ENCODE assay signal across 8 mouse cellular contexts in the genomic region with DNA sequence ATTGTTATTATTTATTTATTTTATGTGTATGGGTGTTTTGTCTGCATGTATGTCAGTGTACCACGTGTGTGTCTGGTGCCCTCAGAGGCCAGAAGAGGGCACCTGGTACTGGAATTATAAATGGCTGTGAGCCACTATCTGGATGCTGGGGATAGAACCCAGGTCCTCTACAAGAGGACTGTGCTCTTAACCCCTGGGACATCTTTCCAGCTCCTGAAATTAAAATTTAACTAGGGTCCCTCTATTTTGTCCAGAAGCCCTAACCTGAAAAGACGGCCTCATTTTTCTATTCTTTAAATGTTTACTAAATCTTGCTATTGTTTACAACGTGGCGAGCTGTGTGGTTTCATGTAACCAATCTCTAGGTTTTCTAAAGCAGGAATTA. TPM values are rescaled to one million over a fixed set of nuclear protein-coding genes. Genes with fewer than 3 reads are reported as not detected.
DNase-seq lines count a peak whose midpoint lies in the region; ATAC-seq and TF ChIP-seq lines count a peak whose summit lies in the region.

No protein-coding gene starts in this region.

- H3K27ac ChIP-seq in limb, embryonic 11.5 days (replicated peaks; ENCODE audit: low read depth, low read length), result no peak overlapping the region
- peak overlapping the region; percentile 96 for H3K27ac ChIP-seq in neural tube, embryonic 13.5 days (replicated peaks)

- peak overlapping the region; percentile 90; the same call in 1 of the 2 replicates for H3K4me2 ChIP-seq in limb, embryonic 11.5 days (ENCODE audit: low read depth, severe bottlenecking)
- H3K4me2 ChIP-seq in neural tube, embryonic 13.5 days, result peak overlapping the region; percentile 91

- H3K9me3 ChIP-seq in limb, embryonic 11.5 days (ENCODE audit: control insufficient read depth, low read length), result no peaks in the 10 kb centered on the region
- no peaks in the 10 kb centered on the region for H3K9me3 ChIP-seq in neural tube, embryonic 13.5 days

- peak; percentile 17 for DNase-seq in embryo, embryonic 11 days
- no peak for DNase-seq in embryo, embryonic 9.5 days (ENCODE audit: extremely low spot score)
- no peak for DNase-seq in limb, embryonic 11.5 days (ENCODE audit: low spot score)
- no peak for DNase-seq in adrenal gland, postnatal 14 days
- DNase-seq in left cerebral cortex, adult 11 months (ENCODE audit: low spot score), result no peak

- peak; percentile 65 for ATAC-seq in erythroid progenitor cell, adult 5-6 weeks (replicated peaks; ENCODE audit: low FRiP score, poor library complexity, severe bottlenecking)
- ATAC-seq in limb, embryonic 11.5 days (ENCODE audit: insufficient number of reproducible peaks, low FRiP score, low TSS enrichment, low read depth), result no peak; the same call in 1 of the 2 replicates
- peak; percentile 41; the same call in 1 of the 2 replicates for ATAC-seq in neural tube, embryonic 13.5 days (ENCODE audit: low read depth)

- H3K27me3 ChIP-seq in C2C12 (ENCODE audit: control insufficient read depth, insufficient read depth, insufficient read length), result peaks cover 16% of the 10 kb centered on the region
- peaks cover 17% of the 10 kb centered on the region; the same call in 1 of the 2 replicates for H3K27me3 ChIP-seq in limb, embryonic 11.5 days (ENCODE audit: control insufficient read depth, insufficient read depth, low read length)
- peaks cover 4% of the 10 kb centered on the region for H3K27me3 ChIP-seq in neural tube, embryonic 13.5 days

- peaks cover 9% of the 10 kb centered on the region for H3K4me1 ChIP-seq in limb, embryonic 11.5 days (ENCODE audit: control insufficient read depth, insufficient read depth, low read length)
- H3K4me1 ChIP-seq in neural tube, embryonic 13.5 days (replicated peaks), result peaks cover 64% of the 10 kb centered on the region

- H3K79me3 ChIP-seq in C2C12 (ENCODE audit: low read depth), result peaks cover 23% of the 10 kb centered on the region

- no peak overlapping the region for H3K9ac ChIP-seq in limb, embryonic 11.5 days (ENCODE audit: low read length)
- peak overlapping the region; percentile 100; the same call in 1 of the 2 replicates for H3K9ac ChIP-seq in neural tube, embryonic 13.5 days

- H3K4me3 ChIP-seq in C2C12 (ENCODE audit: insufficient read depth, poor library complexity, severe bottlenecking), result no peak overlapping the region
- peak overlapping the region; percentile 100 for H3K4me3 ChIP-seq in limb, embryonic 11.5 days (ENCODE audit: low read depth, low read length)
- peak overlapping the region; percentile 99 for H3K4me3 ChIP-seq in neural tube, embryonic 13.5 days

- H3K79me2 ChIP-seq in C2C12 (ENCODE audit: control insufficient read depth, insufficient read depth), result peaks cover 38% of the 10 kb centered on the region

- no peak overlapping the region for H3ac ChIP-seq in C2C12 (ENCODE audit: control insufficient read depth, insufficient read length, low read depth)

- TF ChIP-seq CTCF in C2C12 (IDR thresholded peaks at IDR 0.05; ENCODE audit: control insufficient read depth, insufficient read depth, insufficient read length), result no peak

- WGBS in limb, embryonic 11.5 days, result 29% methylated on average over 4 of the region's 4 CpGs
- 31% methylated on average over 4 of the region's 4 CpGs for WGBS in neural tube, embryonic 13.5 days

- peaks cover 32% of the 10 kb centered on the region for H3K36me3 ChIP-seq in C2C12 (ENCODE audit: control insufficient read depth, insufficient read depth)
- no peaks in the 10 kb centered on the region for H3K36me3 ChIP-seq in limb, embryonic 11.5 days (ENCODE audit: control insufficient read depth, insufficient read depth, low read length)
- H3K36me3 ChIP-seq in neural tube, embryonic 13.5 days, result peaks cover 23% of the 10 kb centered on the region

TF ChIP-seq in C2C12, 6 proteins besides CTCF, POLR2A, EP300 and RAD21:
- TF ChIP-seq CEBPB (IDR thresholded peaks at IDR 0.05; ENCODE audit: low read depth) (no peak), USF1 (IDR thresholded peaks at IDR 0.05; ENCODE audit: low read depth) (peak; percentile 63)

RNA-seq across cellular contexts. Expression of gene Dctn2, which starts 0.4 kb away (rescaled TPM):
- polyA plus RNA-seq in C2C12 (2012; fragmentation: generic; extraction: Trizol), result 170 TPM
- 72.9 and 75.0 TPM in 2 replicates for total RNA-seq in erythroid progenitor cell, adult 5-6 weeks (2015; ENCODE audit: low replicate concordance)
- 64.0 and 70.5 TPM in 2 replicates for total RNA-seq in erythroid progenitor cell, adult 5-6 weeks (2017; ENCODE audit: low replicate concordance)
- 160 and 170 TPM in 2 replicates for polyA plus RNA-seq in limb, embryonic 11.5 days (2014; fragmentation: Nextera tagmentation; extraction: Ambion mirVana)
- 285 and 322 TPM in 2 replicates for polyA plus RNA-seq in neural tube, embryonic 13.5 days (2015; fragmentation: Nextera tagmentation; extraction: Ambion mirVana)
- total RNA-seq in adrenal gland, postnatal 14 days (2021), result 142 and 153 TPM in 2 replicates

RNA-seq across cellular contexts. Expression of gene Kif5a, which starts 2.6 kb away (rescaled TPM):
- polyA plus RNA-seq in C2C12 (2012; fragmentation: generic; extraction: Trizol), result 0.29 TPM
- not detected in 2 replicates for total RNA-seq in erythroid progenitor cell, adult 5-6 weeks (2015; ENCODE audit: low replicate concordance)
- total RNA-seq in erythroid progenitor cell, adult 5-6 weeks (2017; ENCODE audit: low replicate concordance), result not detected in 2 replicates
- 2.1 and 3.8 TPM in 2 replicates for polyA plus RNA-seq in limb, embryonic 11.5 days (2014; fragmentation: Nextera tagmentation; extraction: Ambion mirVana)
- polyA plus RNA-seq in neural tube, embryonic 13.5 days (2015; fragmentation: Nextera tagmentation; extraction: Ambion mirVana), result 102 and 104 TPM in 2 replicates
- total RNA-seq in adrenal gland, postnatal 14 days (2021), result 7.6 and 11.5 TPM in 2 replicates

RNA-seq across cellular contexts. Expression of gene Mbd6, which starts 23.1 kb away (rescaled TPM):
- polyA plus RNA-seq in C2C12 (2012; fragmentation: generic; extraction: Trizol), result 15.2 TPM
- total RNA-seq in erythroid progenitor cell, adult 5-6 weeks (2015; ENCODE audit: low replicate concordance), result 55.8 and 69.6 TPM in 2 replicates
- total RNA-seq in erythroid progenitor cell, adult 5-6 weeks (2017; ENCODE audit: low replicate concordance), result 10.7 and 15.0 TPM in 2 replicates
- 17.0 and 17.2 TPM in 2 replicates for polyA plus RNA-seq in limb, embryonic 11.5 days (2014; fragmentation: Nextera tagmentation; extraction: Ambion mirVana)
- 14.5 and 16.7 TPM in 2 replicates for polyA plus RNA-seq in neural tube, embryonic 13.5 days (2015; fragmentation: Nextera tagmentation; extraction: Ambion mirVana)
- total RNA-seq in adrenal gland, postnatal 14 days (2021), result 47.9 and 54.0 TPM in 2 replicates

RNA-seq across cellular contexts. Expression of gene Mars, which starts 45.9 kb away (rescaled TPM):
- 155 TPM for polyA plus RNA-seq in C2C12 (2012; fragmentation: generic; extraction: Trizol)
- total RNA-seq in erythroid progenitor cell, adult 5-6 weeks (2015; ENCODE audit: low replicate concordance), result 68.5 and 80.9 TPM in 2 replicates
- 86.0 and 98.9 TPM in 2 replicates for total RNA-seq in erythroid progenitor cell, adult 5-6 weeks (2017; ENCODE audit: low replicate concordance)
- 167 and 170 TPM in 2 replicates for polyA plus RNA-seq in limb, embryonic 11.5 days (2014; fragmentation: Nextera tagmentation; extraction: Ambion mirVana)
- 103 and 110 TPM in 2 replicates for polyA plus RNA-seq in neural tube, embryonic 13.5 days (2015; fragmentation: Nextera tagmentation; extraction: Ambion mirVana)
- total RNA-seq in adrenal gland, postnatal 14 days (2021), result 81.9 and 98.4 TPM in 2 replicates

RNA-seq across cellular contexts. Expression of gene Pip4k2c, which starts 54.3 kb away (rescaled TPM):
- 25.8 TPM for polyA plus RNA-seq in C2C12 (2012; fragmentation: generic; extraction: Trizol)
- 31.4 and 61.6 TPM in 2 replicates for total RNA-seq in erythroid progenitor cell, adult 5-6 weeks (2015; ENCODE audit: low replicate concordance)
- total RNA-seq in erythroid progenitor cell, adult 5-6 weeks (2017; ENCODE audit: low replicate concordance), result 37.8 and 46.2 TPM in 2 replicates
- polyA plus RNA-seq in limb, embryonic 11.5 days (2014; fragmentation: Nextera tagmentation; extraction: Ambion mirVana), result 17.8 and 20.3 TPM in 2 replicates
- 20.2 and 20.7 TPM in 2 replicates for polyA plus RNA-seq in neural tube, embryonic 13.5 days (2015; fragmentation: Nextera tagmentation; extraction: Ambion mirVana)
- total RNA-seq in adrenal gland, postnatal 14 days (2021), result 28.5 and 29.2 TPM in 2 replicates

Comparison
In these comparisons a context has a peak if more than half of its experiments do, and no peak if none do; other contexts are left out.
1. RNA of gene Kif5a, which starts 2.6 kb away (polyA plus RNA-seq): 102 to 104 TPM in neural tube, embryonic 13.5 days; 2.1 to 3.8 TPM in limb, embryonic 11.5 days and 0.29 TPM in C2C12 (single experiment); every median in the first group is over 10 times any median in the second.